Mouse (Mus musculus): ENCODE results near the gene 1810049J17Rik.

Gene 1810049J17Rik

GRCm38 (mm10) chr15:12310676-12311075, 11.0 kb downstream of the 1810049J17Rik start:
- no peak for DNase-seq (ENCODE audit: low spot score in 2 of 2)

GRCm38 (mm10) chr15:12308539-12308938, 13.2 kb downstream of the 1810049J17Rik start:
- DNase-seq (ENCODE audit: low spot score in 2 of 2), result no peak

- DNase-seq (ENCODE audit: low spot score in 2 of 2), result no peak
Observed at GRCm38 (mm10) chr15:12307114-12307513, 14.6 kb downstream of the 1810049J17Rik start.

GRCm38 (mm10) chr15:12306188-12307071, 15.3 kb downstream of the 1810049J17Rik start:
- DNase-seq (ENCODE audit: low spot score in 2 of 2), result no peak

- DNase-seq (ENCODE audit: low spot score in 2 of 2), result no peak
Observed at GRCm38 (mm10) chr15:12301771-12302170, 19.9 kb downstream of the 1810049J17Rik start.

- DNase-seq (ENCODE audit: low spot score in 2 of 2), result no peak
Observed at GRCm38 (mm10) chr15:12298231-12298737, 23.4 kb downstream of the 1810049J17Rik start.

- no peak for DNase-seq (ENCODE audit: low spot score in 2 of 2)
Observed at GRCm38 (mm10) chr15:12296228-12296627, 25.5 kb downstream of the 1810049J17Rik start.

- no peak for DNase-seq (ENCODE audit: low spot score in 2 of 2)
Observed at GRCm38 (mm10) chr15:12291757-12292156, 29.9 kb downstream of the 1810049J17Rik start.

- DNase-seq (ENCODE audit: low spot score in 2 of 2), result no peak
Observed at GRCm38 (mm10) chr15:12290330-12290729, 31.4 kb downstream of the 1810049J17Rik start.

- DNase-seq (ENCODE audit: low spot score in 2 of 2), result no peak
Observed at GRCm38 (mm10) chr15:12285535-12285809, 36.2 kb downstream of the 1810049J17Rik start.

GRCm38 (mm10) chr15:12284794-12285534, 36.7 kb downstream of the 1810049J17Rik start:
- DNase-seq (ENCODE audit: low spot score in 2 of 2), result no peak

- DNase-seq (ENCODE audit: low spot score in 2 of 2), result no peak
Observed at GRCm38 (mm10) chr15:12279816-12280215, 41.9 kb downstream of the 1810049J17Rik start.

GRCm38 (mm10) chr15:12275091-12275623, 46.5 kb downstream of the 1810049J17Rik start:
- no peak for DNase-seq (ENCODE audit: low spot score in 2 of 2)

- DNase-seq (ENCODE audit: low spot score in 2 of 2), result no peak
Observed at GRCm38 (mm10) chr15:12274053-12274769, 47.5 kb downstream of the 1810049J17Rik start.

GRCm38 (mm10) chr15:12273325-12274052, 48.2 kb downstream of the 1810049J17Rik start:
- no peak for DNase-seq (ENCODE audit: low spot score in 2 of 2)

Data from cerebellum, postnatal 4 days (tissue).